Mouse (Mus musculus) ovary, postnatal 36 days (tissue): ENCODE results near the gene Bmp7.
A peak's percentile ranks its signal among the peaks of the same experiment; 100 is the strongest.

Experiments
- DNase-seq: peaks from one replicate; pipeline ENCODE4 v3.0.0; 2022; ENCODE audit warnings: low spot score, mixed read lengths

Bmp7 gene

GRCm38 (mm10) chr2:172940799-172941163 lies 660 bp upstream of the Bmp7 start:
- DNase-seq, result no peak

- no peak for DNase-seq
Measured at GRCm38 (mm10) chr2:172939639-172940002, 500 bp downstream of the Bmp7 start.

- peak; percentile 18 for DNase-seq
Measured at GRCm38 (mm10) chr2:172938761-172939638, 1.1 kb downstream of the Bmp7 start.

GRCm38 (mm10) chr2:172937326-172938190 lies 2.6 kb downstream of the Bmp7 start:
- no peak for DNase-seq

- no peak for DNase-seq
Measured at GRCm38 (mm10) chr2:172936844-172937243, 3.3 kb downstream of the Bmp7 start.

GRCm38 (mm10) chr2:172935776-172936562 lies 4.2 kb downstream of the Bmp7 start:
- DNase-seq, result no peak

GRCm38 (mm10) chr2:172934891-172935740 lies 5.0 kb downstream of the Bmp7 start:
- DNase-seq, result no peak

- DNase-seq, result no peak
Measured at GRCm38 (mm10) chr2:172934420-172934788, 5.7 kb downstream of the Bmp7 start.

- no peak for DNase-seq
Measured at GRCm38 (mm10) chr2:172933631-172934419, 6.3 kb downstream of the Bmp7 start.

- DNase-seq, result no peak
Measured at GRCm38 (mm10) chr2:172931137-172931898, 8.8 kb downstream of the Bmp7 start.

- no peak for DNase-seq
Measured at GRCm38 (mm10) chr2:172929905-172930436, 10.2 kb downstream of the Bmp7 start.

GRCm38 (mm10) chr2:172927643-172928042 lies 12.5 kb downstream of the Bmp7 start:
- no peak for DNase-seq

- no peak for DNase-seq
Measured at GRCm38 (mm10) chr2:172926311-172926710, 13.8 kb downstream of the Bmp7 start.

GRCm38 (mm10) chr2:172924961-172925360 lies 15.2 kb downstream of the Bmp7 start:
- DNase-seq, result no peak

GRCm38 (mm10) chr2:172923198-172923597 lies 16.9 kb downstream of the Bmp7 start:
- DNase-seq, result no peak

- no peak for DNase-seq
Measured at GRCm38 (mm10) chr2:172922597-172922996, 17.5 kb downstream of the Bmp7 start.

GRCm38 (mm10) chr2:172914018-172914417 lies 26.1 kb downstream of the Bmp7 start:
- no peak for DNase-seq

- DNase-seq, result no peak
Measured at GRCm38 (mm10) chr2:172911715-172912114, 28.4 kb downstream of the Bmp7 start.

GRCm38 (mm10) chr2:172911157-172911556 lies 29.0 kb downstream of the Bmp7 start:
- no peak for DNase-seq
